Mouse (Mus musculus): ENCODE measurements around the gene Mesp2.

DNA sequence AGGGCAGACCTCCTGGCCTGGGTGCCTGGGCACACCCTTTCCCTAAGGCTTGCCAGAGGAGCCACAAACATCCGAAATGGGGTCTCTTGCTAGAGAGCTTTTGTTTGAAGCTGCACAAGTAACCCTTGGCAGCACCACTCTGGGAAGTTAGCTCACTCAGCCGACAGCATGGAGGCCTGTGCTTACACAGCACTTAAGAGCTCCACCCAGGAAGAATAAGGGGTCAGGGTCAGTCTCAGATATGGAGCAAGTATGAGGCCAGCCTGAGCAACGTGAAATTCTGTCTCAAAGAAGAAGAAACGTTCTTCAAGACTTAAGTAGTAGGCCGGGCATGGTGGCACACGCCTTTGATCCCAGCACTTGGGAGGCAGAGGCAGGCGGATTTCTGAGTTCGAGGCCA lies 48.4 kb upstream of the Mesp2 start:
- no peak for TF ChIP-seq CTCF (IDR thresholded peaks at IDR 0.05; ENCODE audit: borderline replicate concordance, insufficient read depth, low read depth, low read length)
- TF ChIP-seq POLR2A (IDR thresholded peaks at IDR 0.05; ENCODE audit: borderline replicate concordance, insufficient read depth, low read length) = no peak

Measured in cerebellum, adult 2 months (tissue).